Mouse (Mus musculus): ENCODE data around the gene Fam155a.
A peak's percentile ranks its signal among the peaks of the same experiment; 100 is the strongest.
"Not testable (repeated sequence)": the region's sequence is repeated elsewhere in the genome, so short reads cannot be mapped to it uniquely, and the experiment has no call there.

The Fam155a gene

DNA sequence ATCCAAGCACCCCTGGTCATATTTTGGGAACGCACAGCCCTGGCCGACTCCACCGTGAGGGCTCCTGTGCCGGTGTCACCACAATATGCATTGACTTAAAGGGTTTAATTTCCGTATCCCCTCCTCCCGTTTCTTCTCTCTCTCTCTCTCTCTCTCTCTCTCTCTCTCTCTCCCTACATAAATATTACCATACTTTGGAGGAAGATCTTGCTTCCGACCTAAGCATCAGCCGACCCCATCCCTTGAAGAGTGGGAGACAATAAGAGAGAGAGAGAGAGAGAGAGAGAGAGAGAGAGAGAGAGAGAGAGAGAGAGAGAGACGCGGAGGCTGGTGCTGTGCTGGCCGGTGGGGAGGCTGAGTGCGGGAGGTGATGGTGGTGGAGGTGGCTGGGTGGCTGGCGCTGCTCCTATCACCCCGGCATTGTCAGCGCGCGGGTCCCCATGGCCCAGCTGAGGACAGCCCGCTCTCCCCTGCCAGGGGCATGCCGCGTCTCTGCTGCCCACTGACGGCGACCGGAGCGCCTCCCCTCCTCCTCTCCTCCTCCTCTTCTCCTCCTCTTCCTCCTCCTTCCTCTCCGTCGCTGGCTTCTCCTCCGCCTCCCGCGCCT, at the start of gene Fam155a:
Gene Fam155a, minus strand, starts transcription at position 163 of the 607 bp plus-strand sequence.
- no peak for DNase-seq (ENCODE audit: low read depth, low spot score)

DNA sequence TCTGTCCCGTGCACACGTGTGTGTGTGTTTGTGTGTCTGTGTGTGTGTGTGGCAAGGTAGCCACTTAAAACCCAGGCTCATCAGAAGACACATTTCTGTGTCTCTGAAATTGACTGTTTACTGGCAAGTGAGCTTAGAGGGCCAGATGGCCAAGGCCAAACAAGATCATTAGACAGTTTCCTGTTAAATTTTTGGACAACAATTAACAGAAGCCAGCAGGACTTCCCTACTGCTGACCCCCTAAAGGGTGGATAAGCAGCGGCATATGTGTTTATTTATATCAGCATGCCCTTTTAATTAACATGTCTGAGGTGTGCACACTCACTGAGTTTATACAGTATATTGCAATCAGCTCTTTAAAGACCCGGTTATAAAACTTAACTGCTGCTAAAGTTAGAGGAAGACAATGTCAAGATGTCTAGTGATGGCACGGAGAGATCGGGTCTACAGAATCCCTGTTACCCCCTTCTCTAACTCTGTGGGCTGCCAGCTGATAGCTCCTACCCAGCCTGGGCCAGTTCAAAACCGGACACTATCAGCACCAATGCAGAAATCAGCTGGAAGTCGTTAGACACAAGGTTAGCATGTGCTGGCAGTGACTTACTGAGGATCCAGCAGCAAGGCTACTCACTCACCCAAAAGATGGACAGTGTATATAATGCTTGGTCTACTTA, 42.4 kb upstream of the Fam155a start:
- DNase-seq (ENCODE audit: low read depth, low spot score) = no peak

DNA sequence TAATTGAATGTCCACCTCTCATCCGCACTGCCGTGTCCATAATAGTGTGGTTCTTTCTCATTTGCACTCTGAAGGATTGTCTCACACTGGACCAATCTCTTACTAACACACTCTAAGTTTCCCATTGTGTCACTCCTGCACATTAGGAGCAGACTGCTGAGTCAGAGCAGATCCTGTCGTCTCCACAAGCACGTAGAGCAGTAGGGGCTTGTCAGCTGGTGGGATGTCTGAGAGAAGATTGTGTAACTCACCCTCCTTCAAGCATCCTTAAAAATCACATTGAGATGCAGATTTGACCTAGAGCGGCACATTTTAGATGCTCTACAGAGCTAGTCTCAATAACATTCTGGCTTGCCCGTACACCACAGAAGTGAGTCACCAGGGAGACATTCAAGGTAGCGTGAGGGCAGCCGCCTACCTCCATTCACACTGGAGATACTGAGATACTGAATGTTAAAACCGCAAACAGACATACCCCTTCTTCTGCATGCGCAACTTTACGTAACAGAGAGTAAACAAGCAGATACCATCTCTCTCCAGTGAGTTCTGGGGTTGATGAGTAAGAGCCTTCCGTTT, 40.1 kb upstream of the Fam155a start:
- DNase-seq (ENCODE audit: low read depth, low spot score) = no peak

DNA sequence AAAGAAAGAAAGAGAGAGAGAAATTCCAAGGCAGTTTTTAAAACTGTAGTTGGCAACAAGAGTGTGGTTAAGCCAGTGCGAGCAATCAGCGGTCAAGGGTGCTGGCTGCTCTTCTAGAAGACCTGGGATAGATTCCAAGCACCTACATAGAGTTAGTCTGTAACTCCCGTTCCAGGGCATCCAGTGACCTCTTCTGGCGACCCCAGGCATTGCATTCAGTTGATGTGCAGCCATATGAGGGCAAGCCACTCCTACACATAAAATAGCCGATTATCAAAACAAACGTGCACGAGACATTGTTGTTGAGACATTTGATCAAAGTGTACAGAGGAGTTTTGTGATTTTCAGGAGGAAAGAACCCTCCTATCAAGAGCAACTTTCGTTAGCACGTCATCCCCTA, 37.6 kb upstream of the Fam155a start:
- no peak for DNase-seq (ENCODE audit: low read depth, low spot score)

DNA sequence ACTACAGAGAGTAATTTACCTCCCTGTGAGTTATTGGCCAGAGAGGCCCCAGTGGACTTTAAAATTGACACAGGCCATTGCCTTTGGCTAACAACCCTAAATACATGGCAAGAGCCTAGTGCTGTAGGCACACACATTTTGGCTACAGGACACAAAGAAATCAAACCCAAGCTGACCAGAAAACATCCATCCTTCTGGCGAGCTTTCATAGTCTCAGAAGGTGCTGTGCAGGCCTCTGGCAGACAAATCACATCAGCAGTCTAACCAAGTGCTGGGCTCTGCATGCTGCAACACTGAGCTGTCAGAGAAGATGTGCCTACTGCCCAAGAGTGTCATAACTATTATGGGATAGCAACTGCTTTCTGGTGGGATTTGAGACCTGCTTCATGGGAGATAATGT, 34.7 kb upstream of the Fam155a start:
- DNase-seq (ENCODE audit: low read depth, low spot score) = no peak

DNA sequence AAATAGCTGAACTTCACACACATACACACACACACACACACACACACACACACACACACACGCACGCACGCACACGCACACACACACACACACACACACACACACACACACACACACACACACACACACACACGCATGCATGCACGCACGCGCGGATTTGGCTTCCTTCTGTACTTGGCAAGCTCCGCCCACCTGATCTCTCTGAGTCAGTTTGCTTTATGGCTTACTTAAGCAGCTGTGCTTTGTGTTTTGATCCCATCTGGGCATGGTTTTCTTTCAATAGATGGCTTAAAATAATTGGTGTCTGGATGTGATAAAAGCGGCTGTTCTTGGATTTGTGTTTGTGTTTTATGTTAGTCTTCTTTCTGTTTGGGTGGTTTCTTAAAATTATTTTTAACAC, 29.4 kb upstream of the Fam155a start:
- DNase-seq (ENCODE audit: low read depth, low spot score) = not testable (repeated sequence)

DNA sequence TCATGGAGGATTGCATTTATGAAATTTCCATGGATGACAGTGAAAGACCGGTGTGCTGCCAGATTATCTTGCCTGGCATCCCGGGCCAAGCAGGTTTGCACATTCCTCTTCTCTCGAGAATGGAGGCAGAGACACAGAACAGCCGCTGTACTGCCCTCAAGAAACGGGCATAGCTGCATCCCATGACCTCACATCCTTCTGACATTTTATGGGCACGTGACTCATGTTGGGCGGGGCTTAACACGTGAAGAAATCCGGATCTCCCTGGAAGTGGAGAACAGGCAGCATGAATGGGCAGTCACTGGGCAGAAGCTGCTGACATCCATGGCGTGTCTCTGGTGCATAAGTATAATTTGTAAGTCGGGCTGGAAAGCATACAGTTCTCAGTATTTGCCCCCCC, 29.0 kb upstream of the Fam155a start:
- DNase-seq (ENCODE audit: low read depth, low spot score) = no peak

DNA sequence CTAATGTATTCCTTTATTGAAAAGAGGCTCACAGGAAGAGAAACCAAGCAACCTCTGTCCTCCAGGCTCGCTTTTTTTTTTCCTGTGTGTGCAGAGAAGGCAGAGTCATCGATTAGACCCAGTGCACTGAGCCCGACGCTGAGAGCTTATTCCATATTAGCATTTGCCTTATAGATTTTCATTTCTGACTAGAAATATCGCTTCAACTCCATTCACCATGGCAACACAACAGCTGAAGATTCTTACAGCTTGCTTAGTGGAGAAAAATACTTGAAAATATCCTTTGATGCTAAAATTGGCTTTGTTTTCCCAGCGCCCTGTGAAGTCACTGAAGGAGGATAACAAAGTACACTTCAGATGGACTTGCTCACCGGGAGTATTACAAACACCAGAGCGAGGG, 26.6 kb upstream of the Fam155a start:
- DNase-seq (ENCODE audit: low read depth, low spot score) = no peak

DNA sequence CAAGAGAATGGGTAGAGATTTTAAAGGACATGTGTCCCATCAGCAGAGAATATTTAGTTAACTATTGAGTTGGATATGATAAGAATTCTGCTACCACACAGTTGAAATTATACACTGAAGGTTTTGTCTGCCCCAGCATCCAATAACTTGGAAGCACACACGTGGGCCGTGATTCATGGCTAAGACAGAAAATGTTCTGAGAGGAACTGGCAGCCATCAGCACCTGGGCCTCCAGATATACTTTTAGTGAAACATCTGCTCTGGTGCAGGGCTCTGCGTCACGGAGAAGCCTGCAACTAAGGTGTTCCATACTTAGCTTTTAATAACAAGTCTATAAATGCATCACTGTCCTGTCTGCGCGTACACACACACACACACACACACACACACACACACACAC, 24.8 kb upstream of the Fam155a start:
- no peak for DNase-seq (ENCODE audit: low read depth, low spot score)

DNA sequence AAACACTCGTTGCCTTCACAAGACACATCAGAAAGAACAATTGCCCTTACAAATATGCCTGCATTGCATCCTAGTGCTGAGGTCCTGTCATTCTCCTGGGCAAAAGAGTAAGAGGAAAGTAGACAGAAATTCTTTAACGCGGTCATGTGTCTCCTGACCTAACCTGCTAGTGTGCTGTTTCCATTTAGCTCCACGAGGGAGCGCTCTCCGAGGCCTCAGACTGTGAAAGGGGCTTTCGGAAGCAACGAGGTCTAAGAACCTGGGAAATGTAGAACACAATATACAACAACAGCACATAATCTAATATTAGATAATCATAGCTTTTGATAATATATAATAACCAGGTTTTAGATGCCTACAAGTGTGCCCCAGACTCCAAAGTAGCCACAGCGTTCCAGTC, 22.4 kb upstream of the Fam155a start:
- DNase-seq (ENCODE audit: low read depth, low spot score) = no peak

DNA sequence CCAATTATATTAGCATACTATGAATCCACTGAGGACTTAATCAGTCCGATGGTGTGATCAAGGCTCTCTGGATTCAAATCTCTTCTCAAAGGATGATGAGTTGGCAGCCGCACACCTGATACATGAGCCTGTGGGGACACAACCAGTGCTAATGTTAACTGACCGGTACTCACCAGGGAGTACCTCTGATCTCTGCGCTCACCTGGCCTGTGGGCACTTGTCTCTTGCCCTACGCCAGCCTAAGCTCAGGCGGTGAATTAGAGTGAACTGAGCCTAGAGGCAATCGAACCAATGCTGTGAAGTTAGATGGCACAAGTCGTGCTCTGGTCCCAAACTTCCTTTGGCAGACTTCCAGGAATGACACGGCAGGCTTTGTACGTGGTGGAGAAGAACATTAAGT, 9.4 kb upstream of the Fam155a start:
- no peak for DNase-seq (ENCODE audit: low read depth, low spot score)

DNA sequence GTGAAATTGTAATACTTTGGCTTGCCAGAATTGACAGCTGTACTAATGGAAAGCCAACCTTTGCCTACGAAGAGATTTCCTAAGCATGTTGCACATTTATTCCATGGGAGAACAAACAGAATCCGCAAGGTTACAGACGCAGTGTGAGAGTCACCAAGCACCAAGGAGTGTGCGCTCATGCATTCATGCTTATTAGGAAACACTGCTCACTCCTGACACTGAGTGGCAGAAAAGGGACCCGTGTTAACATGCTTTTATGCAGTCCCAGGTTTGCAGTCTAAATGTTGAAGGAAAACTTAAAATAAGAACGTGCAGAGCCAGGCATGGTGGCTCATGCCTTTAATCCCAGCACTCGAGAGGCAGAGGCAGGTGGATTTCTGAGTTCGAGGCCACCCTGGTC, 7.2 kb upstream of the Fam155a start:
- DNase-seq (ENCODE audit: low read depth, low spot score) = no peak

DNA sequence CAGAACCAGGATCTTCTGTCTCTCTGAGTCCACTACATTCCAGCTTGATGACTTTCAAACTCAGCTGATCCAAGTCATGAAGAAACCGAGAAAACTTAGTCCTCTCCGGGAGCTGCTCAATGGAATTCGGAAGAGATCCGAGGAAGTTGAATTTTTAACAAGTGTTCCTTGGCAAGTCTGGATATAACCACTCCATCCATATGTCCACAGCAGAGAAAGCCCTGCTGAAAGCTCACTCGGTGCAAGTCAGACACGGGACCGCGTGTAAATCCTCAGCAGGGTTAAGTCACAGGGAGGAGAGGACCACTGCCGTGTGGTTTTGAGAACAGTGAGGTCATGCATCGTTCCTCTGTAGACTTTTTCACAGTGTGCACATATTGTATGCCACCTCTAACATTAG, 5.9 kb upstream of the Fam155a start:
- DNase-seq (ENCODE audit: low read depth, low spot score) = no peak

DNA sequence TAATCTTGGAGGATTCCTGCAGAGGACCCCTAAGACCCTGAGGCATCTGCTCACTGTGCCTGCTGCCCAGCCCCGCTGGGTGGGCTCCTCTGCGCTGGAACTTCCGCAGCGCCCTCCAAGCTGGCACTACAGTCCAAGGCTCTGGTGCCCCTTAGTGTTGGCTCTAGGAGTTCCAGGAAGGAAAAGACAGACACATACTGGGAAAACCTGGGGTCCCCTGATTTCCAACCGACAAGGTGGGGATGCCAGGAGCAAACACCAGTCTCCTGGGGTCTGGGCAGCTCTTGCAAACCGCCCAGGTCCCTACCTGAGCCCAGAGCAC, 1.5 kb upstream of the Fam155a start:
- DNase-seq (ENCODE audit: low read depth, low spot score) = no peak

DNA sequence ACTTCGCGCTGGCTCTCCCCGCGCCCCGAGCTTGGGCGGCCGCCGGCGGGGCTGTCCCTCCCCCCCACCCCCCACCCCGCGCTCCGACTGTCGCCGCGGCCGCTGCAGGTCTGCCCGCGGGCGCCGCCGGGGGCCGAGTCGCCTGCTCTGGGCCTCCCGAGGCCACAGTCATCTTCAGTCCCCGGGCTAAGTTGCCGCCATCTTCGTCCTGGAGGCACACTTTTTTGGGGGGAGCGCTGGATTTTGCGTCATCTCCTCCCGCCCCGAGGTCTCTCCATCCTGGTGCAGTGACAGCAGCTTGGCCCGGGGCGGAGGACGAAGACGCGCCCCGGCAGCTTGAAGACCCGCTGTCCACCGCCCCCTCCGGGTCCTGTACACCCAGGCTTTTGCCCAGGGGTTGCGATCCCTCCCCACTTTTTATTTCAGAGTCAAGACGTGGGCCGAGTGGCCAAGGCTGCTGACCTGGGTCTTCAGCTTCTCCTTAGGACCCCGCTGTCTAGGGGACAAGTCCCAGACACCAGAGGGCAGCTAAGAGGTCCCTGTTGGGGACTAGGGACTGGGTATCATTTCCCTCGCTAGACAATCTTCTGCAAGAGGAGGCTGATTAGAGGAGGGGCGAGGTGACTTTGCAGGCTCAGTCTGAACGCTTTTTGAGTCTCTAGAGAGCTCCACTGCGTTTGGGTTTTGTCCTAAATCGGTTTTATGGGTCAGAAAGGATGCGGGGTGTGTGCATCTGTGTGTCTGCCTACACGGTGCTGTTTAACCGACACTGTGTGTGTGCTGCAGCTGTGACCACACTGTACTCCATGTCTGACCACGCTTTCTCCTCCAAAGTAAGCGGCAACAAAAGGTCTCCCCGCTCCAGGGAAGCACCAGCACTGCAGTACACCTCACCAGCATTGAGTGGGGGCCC, 901 bp upstream of the Fam155a start:
- no peak for DNase-seq (ENCODE audit: low read depth, low spot score)

DNA sequence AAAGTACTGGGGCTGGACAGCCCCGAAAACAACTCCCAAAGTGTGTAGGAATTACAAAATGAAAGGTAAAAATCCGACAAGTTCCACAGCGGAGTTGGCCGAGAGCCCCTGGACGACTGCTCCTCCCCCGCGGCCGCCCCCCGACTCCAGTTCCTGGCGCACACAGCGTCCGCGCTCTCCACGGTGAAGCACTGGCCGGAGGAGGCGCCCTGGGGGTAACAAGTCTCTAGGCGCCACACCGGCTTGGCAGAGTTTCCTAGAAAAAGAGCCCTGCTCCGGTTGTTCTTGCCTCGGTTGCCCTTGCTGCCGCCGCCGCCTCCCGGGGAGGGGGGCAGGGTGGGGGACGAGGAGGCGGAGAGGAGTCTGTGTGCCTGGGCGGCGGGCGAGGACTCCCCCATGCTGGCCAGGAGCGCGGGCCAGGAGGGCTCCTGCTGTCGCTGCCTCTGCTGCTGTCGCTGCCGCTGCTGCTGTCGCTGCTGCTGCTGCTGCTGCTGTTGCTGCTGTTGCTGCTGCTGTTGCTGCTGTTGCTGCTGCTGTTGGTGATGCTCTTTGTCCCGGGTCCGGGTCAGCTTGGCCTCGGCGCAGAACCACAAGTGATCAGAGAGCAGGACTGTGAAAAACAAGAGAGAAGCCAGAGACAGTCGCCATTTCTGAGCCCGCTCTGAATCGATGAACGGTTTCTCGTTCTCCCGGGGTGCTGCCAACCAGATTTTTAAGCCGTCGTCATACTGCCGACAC, 531 bp downstream of the Fam155a start:
- no peak for DNase-seq (ENCODE audit: low read depth, low spot score)

DNA sequence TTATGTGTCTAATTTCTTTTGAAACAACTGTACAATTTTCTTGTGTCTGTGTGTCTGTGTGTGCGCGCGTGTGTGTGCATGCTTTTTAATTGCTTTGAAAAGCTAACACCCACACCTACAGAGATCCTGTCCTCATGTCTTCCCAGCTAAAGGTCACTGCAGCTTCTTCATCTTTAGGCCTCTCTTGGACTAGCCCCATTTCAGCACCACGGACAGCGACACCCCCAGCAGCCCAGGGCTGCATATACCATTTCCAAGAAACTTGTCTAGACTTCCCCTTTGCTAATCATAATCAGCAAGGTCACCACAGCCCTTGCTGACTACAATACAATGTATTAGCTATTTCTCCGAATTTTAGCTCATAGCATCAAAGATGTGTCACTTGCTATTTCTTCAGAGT, 1.9 kb downstream of the Fam155a start:
- DNase-seq (ENCODE audit: low read depth, low spot score) = peak; percentile 40

DNA sequence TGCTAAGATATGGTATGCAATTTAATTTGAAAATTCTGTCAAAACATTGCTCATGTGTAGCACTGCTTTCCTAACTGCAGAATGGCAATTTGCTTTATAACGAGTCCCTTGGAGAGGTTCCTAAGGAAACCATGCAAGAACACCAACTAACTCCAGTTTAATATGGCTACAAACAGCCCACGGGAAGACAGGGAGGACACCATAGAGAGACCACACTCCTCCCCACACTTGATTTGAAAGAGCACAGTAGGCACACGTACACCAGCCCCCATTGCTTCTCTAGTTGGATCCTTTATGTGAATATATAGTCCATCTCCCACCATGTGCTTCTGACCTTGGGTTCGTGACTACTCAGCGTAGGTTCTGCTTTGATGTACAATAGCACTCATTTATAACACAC, 35.8 kb downstream of the Fam155a start:
- no peak for DNase-seq (ENCODE audit: low read depth, low spot score)

DNA sequence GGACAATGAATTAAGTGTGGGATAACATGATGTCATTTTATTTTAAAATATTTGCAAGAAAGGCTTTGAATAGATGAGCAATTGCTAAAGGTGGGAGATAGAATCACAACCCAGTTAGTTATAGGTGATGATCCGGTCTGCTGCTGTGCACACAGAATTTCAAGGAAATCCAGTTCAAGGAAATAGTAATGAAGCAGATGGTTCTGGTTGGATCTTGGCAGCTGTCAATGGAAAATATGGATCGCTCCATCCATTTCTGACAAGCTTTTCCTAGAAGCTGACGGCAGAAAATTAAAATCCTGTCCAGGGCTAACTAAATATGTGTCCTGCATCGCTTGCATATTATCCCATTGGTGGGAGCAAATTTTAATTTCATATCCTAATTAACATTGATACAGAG, 61.2 kb downstream of the Fam155a start:
- no peak for DNase-seq (ENCODE audit: low read depth, low spot score)

DNA sequence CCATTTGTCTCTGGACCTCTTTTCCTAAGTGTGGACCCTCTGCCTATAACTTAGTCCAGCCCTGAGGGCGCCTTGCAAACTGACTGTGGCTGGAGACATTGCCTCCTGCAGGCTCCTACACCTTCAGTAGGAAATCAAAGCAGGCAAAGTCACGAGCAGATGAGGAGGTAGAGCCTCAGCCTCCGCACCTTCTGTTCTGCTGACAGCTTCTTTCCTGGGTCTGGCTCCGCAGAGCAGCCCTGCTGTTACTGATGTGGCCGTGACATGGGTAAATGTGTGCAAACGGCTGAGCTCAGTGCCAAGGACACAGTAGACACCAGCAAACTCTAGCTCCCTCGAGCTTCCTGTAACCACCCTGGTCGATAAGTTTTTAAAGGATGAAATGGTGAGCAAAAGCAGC, 63.5 kb downstream of the Fam155a start:
- no peak for DNase-seq (ENCODE audit: low read depth, low spot score)

DNA sequence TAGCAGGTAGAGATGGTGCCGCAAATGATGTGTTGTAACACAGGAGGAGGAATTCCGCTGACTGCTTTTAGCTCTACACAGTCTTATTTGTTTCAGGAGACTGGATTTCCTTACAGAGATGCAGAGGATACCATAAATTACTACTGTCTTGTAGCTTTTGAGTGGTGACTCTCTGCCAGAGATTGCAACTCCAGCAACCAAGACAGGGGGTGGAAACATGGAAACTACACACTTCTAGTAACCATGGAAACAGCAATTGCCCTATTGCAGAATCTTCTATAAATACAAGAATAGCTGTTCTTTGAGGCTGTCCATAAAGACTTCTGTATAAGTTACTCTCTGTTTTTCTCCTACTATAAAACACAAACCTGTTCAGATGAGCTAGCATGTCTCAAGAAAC, 76.2 kb downstream of the Fam155a start:
- DNase-seq (ENCODE audit: low read depth, low spot score) = no peak

DNA sequence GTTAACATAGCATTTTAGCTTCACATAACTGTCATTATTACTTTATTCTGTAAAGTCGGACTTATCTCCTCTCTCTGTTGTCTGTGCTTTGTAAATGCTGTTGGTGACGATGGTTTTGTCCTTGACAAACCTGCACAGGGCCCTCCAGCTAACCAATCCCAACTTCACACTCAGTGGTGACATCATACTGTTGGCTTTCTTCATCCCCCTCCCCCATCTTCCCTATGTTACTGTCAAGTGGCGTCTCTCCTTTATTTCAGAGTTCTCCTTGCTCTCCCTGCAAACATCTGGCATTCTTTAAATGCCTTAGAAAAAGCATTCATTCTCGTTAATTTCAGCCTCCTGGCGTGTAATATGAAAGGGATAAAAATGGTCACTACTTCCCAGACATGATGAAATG, 78.6 kb downstream of the Fam155a start:
- DNase-seq (ENCODE audit: low read depth, low spot score) = no peak
